Mouse (Mus musculus) megakaryocyte, embryonic 14.5 days (primary cell): ENCODE data around the gene Ppfia2.

Experiments used
- FLI1 ChIP-seq: IDR thresholded peaks from 2 replicates; pipeline ENCODE4 v1.6.1; 2012; ENCODE audit warnings: low read length, inconsistent platforms, mixed read lengths
- GATA1 ChIP-seq: IDR thresholded peaks from 3 replicates; pipeline ENCODE4 v1.6.1; 2012; ENCODE audit warnings: mixed read lengths, low read length, inconsistent platforms, borderline replicate concordance

GRCm38 (mm10) chr10:106870233-106870632 is 400.1 kb downstream of the Ppfia2 start:
- TF ChIP-seq GATA1 (no peak), FLI1 (no peak)
